Mouse (Mus musculus) lung, embryonic 16.5 days (tissue): ENCODE measurements around the gene Rundc1. TPM values are rescaled to one million over a fixed set of nuclear protein-coding genes. Genes with fewer than 3 reads are reported as not detected.
A peak's percentile ranks its signal among the peaks of the same experiment; 100 is the strongest.
"Not testable (repeated sequence)": the region's sequence is repeated elsewhere in the genome, so short reads cannot be mapped to it uniquely, and the experiment has no call there.

Source experiments
- ATAC-seq: fragments of 200-750 bp; cut with Nextera tagmentation; 2 replicates; pipeline ENCODE4 v1.8.0; 2017; ENCODE audit warnings: low read depth, mild to moderate bottlenecking, moderate library complexity
- H3K27ac ChIP-seq: fragments of 300-500 bp; sonication (generic); 2 replicates; pipeline ENCODE4 v1.5.1; 2014; ENCODE audit warnings: mild to moderate bottlenecking, control low read depth, low read length
- H3K27me3 ChIP-seq: fragments of 300-500 bp; sonication (generic); 2 replicates; pipeline ENCODE4 v1.6.1; 2014; ENCODE audit warnings: low read depth, low read length, mixed read lengths; ENCODE audit not compliant: control insufficient read depth, insufficient read depth
- H3K36me3 ChIP-seq: fragments of 300-500 bp; sonication (generic); 2 replicates; pipeline ENCODE4 v1.6.1; 2014; ENCODE audit warnings: low read length; ENCODE audit not compliant: control insufficient read depth, insufficient read depth
- H3K4me1 ChIP-seq: fragments of 300-500 bp; sonication (generic); replicated peaks from 2 replicates; pipeline ENCODE4 v1.6.1; 2014; ENCODE audit warnings: low read length, mixed read lengths; ENCODE audit not compliant: control insufficient read depth, insufficient read depth
- H3K4me2 ChIP-seq: fragments of 300-500 bp; sonication (generic); 2 replicates; pipeline ENCODE4 v1.6.1; 2014; ENCODE audit warnings: low read depth, low read length, control low read depth
- H3K4me3 ChIP-seq: fragments of 300-500 bp; sonication (generic); 2 replicates; pipeline ENCODE4 v1.5.1; 2014; ENCODE audit warnings: mild to moderate bottlenecking, low read length, control low read depth
- H3K9ac ChIP-seq: fragments of 300-500 bp; sonication (generic); 2 replicates; pipeline ENCODE4 v1.6.1; 2014; ENCODE audit warnings: low read length, control low read depth
- H3K9me3 ChIP-seq: fragments of 300-500 bp; sonication (generic); 2 replicates; pipeline ENCODE4 v1.6.1; 2016; ENCODE audit warnings: low read length; ENCODE audit not compliant: control insufficient read depth
- WGBS: fragments of 180-500 bp; shearing (Covaris S2); extraction: QIAGEN DNeasy Blood & Tissue Kit; methylation state at CpG from one replicate; pipeline ENCODE4 v1.1.7; 2014; 5-methylcytosine and 5-hydroxymethylcytosine counted together
- polyA plus RNA-seq: library from polyadenylated mRNA; unstranded; fragments of >200 nt; fragmentation: Nextera tagmentation; extraction: Ambion mirVana; gene quantifications from 2 replicates; pipeline ENCODE4 v1.2.1, GENCODE M21; 2015

The Rundc1 gene
- polyA plus RNA-seq, 1 experiment from 2014 or later = 19.9 TPM

GRCm38 (mm10) chr11:101460321-101460720, 35.4 kb downstream of the Rundc1 start:
- no peaks in the 10 kb centered on the region for H3K27me3 ChIP-seq
- H3K9me3 ChIP-seq = no peaks in the 10 kb centered on the region
- no peak overlapping the region for H3K27ac ChIP-seq
- H3K36me3 ChIP-seq = 0 out of 2 replicates have a peak, but pooled peaks cover 7% of the 10 kb centered on the region
- no peak overlapping the region for H3K9ac ChIP-seq
- no peak for ATAC-seq
- H3K4me1 ChIP-seq = peaks cover 16% of the 10 kb centered on the region; the same call in 1 of the 2 replicates
- H3K4me3 ChIP-seq = no peak overlapping the region
- no peak overlapping the region for H3K4me2 ChIP-seq
- 76% methylated on average over 15 of the region's 15 CpGs for WGBS

- 79% methylated on average over 14 of the region's 14 CpGs for WGBS
- no peak overlapping the region for H3K27ac ChIP-seq
- H3K4me1 ChIP-seq = peaks cover 23% of the 10 kb centered on the region
- no peak overlapping the region for H3K4me2 ChIP-seq
- H3K27me3 ChIP-seq = no peaks in the 10 kb centered on the region
- H3K9ac ChIP-seq = no peak overlapping the region
- no peak for ATAC-seq
- 0 out of 2 replicates have a peak, but pooled peaks cover 7% of the 10 kb centered on the region for H3K36me3 ChIP-seq
- H3K9me3 ChIP-seq = no peaks in the 10 kb centered on the region
- no peak overlapping the region for H3K4me3 ChIP-seq
These were observed 37.3 kb downstream of the Rundc1 start for GRCm38 (mm10) chr11:101462141-101462540.

DNA sequence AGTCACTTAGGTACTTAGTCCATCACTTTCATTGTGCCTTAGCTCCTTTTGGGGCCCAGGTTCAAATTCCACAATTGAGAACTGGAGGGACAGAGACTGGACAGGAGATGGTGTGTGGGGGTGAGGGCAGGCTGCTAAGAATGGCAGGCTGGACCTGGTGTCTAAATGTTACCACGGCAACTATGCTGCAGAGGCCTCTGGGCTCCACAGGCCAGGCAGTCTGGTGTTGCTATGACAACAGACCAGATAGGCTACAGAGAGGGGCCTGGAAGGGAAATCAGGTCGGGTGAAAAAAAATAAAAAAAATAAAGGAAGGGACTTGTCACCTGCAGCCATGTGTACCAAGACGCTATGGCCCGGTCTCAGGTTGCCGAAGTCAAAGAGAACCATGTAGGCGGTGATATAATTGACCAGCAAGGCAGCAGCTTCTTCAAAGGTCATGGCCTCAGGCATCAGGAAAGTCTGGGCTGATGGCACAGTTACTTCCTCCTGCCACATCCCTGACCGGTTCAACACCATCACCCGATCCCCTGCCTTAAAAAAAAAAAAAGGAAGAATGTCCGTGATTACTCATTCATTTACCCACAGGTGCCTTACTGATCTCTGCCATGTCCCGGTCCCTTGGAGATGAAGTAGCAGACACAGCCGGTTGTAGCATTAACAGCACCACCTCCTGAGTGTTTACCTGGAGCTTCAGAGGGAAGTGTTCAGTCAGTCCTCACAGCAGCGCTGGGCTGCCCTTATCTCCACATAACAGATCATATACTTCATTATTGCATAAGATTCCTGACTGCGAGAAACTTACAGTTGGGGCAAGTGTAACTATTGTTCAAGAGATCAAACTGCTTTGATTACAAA, 37.9 kb downstream of the Rundc1 start:
- no peak overlapping the region for H3K4me2 ChIP-seq
- peaks cover 26% of the 10 kb centered on the region for H3K4me1 ChIP-seq
- H3K9me3 ChIP-seq = no peaks in the 10 kb centered on the region

DNA sequence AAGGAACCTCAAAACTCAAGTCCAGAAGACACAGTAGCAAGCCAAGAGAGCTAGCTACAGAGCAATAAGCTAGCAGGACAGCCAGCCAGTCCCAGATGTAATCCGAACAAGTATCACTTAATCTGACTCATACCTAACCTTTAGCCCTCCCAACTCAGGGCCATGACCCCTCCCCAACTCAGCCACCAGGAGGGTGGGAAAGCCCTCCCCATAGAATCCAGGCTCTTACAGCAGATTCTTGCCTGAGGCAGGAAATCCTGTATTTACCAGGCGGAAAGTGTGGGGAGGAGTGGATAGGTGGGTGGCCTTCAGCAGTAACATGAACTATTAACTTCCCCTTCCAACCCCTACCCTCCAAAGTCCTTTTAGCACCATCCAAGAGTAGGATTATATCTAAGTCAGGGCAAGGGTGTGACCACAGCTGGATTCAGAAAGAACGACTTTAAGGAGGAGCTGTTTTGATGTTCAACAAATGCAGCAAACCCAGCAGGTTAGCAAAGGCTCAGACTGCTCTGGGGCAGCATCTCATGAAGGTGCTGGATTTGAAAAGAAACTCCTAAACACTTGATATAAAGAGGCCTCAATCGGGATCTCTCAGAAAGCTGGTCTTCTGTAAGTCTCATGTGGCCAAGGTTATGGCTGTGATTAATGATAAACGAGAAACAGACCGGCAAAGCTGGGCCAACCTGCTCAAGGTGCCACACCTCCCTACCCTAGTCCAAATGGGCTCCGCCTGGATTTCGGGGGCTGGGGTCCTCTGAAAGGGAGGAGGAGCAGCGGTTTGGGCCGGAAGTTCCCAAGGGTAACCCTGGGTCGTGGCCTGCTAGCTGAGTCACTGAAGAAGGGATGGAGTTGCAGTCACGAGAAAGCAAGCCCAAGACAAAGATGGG, 39.6 kb downstream of the Rundc1 start, which contains the start of gene Rnd2:
Gene Rnd2 (plus strand): TSS at position 789 of the 890 bp plus-strand sequence.
- Histone ChIP-seq H3K4me1 (peaks cover 32% of the 10 kb centered on the region), H3K4me2 (peak within 1 kb of the TSS; percentile 95), H3K27ac (peak within 1 kb of the TSS; percentile 89), H3K36me3 (0 out of 2 replicates have a peak, but pooled peaks cover 4% of the 10 kb centered on the region), H3K9ac (peak within 1 kb of the TSS; percentile 84), H3K4me3 (peak within 1 kb of the TSS; percentile 81), H3K9me3 (no peaks in the 10 kb centered on the region), H3K27me3 (no peaks in the 10 kb centered on the region; the same call in 1 of the 2 replicates)
- peak; percentile 3; the same call in 1 of the 2 replicates for ATAC-seq
- 12% methylated on average over 12 of the region's 12 CpGs for WGBS

More for the DNA sequence above, 37.9 kb downstream of the Rundc1 start:
- no peak overlapping the region for H3K27ac ChIP-seq
- 25% methylated on average over 13 of the region's 13 CpGs for WGBS
- 0 out of 2 replicates have a peak, but pooled peaks cover 7% of the 10 kb centered on the region for H3K36me3 ChIP-seq
- H3K4me3 ChIP-seq = no peak overlapping the region
- H3K27me3 ChIP-seq = no peaks in the 10 kb centered on the region
- no peak overlapping the region for H3K9ac ChIP-seq
- no peak for ATAC-seq

DNA sequence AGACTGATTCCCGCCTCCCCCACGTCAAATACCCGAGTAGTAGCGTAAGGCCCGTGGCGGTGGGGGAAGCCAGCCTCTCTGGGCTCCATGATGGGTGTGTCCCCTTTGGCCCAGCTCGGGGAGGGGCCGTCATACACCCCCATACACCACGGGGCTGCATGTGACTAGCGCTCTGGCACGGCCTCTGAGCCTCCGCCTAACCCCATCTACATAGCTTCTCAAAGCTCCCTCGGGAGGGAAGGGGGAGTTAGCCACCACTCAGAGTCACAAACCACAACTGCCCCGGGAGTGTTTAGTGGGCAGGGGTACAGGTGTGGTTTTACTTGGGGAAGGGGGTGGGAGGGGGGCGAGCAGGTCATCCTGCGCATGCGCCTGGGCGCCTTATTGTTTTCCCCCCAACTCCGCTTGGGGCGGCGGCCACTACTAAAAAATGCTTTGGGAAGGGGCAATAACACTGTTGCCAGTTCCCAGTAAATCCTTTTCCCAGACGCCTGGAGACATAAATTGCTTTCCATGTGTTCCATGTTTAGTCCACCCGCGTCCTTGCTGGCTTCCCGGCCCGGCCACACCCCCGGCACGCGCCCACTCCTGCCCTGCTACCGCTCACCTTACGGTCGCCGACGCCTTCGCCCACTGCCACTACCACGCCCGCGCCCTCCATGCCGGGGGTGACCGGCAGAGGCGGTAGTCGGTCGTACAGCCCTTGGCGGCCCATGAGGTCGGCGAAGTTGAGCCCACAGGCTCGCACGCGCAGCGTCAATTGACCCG, 40.4 kb downstream of the Rundc1 start:
- 0 out of 2 replicates have a peak, but pooled peaks cover under 1% of the 10 kb centered on the region for H3K36me3 ChIP-seq
- peak overlapping the region; percentile 95 for H3K4me2 ChIP-seq
- H3K9ac ChIP-seq = peak overlapping the region; percentile 84
- peak overlapping the region; percentile 89 for H3K27ac ChIP-seq
- under 1% methylated on average over 51 of the region's 51 CpGs for WGBS
- H3K4me1 ChIP-seq = peaks cover 32% of the 10 kb centered on the region
- peak; percentile 36 for ATAC-seq
- no peaks in the 10 kb centered on the region; the same call in 1 of the 2 replicates for H3K27me3 ChIP-seq
- H3K4me3 ChIP-seq = peak overlapping the region; percentile 81
- no peaks in the 10 kb centered on the region for H3K9me3 ChIP-seq

GRCm38 (mm10) chr11:101465869-101466551, 41.1 kb downstream of the Rundc1 start, which contains the start of gene Vat1:
Gene Vat1, minus strand, starts transcription at chr11:101466230.
- peak; percentile 75 for ATAC-seq
- Histone ChIP-seq H3K27me3 (no peaks in the 10 kb centered on the region; the same call in 1 of the 2 replicates), H3K36me3 (no peaks in the 10 kb centered on the region), H3K4me3 (peak within 1 kb of the TSS; percentile 81), H3K9me3 (no peaks in the 10 kb centered on the region), H3K9ac (peak within 1 kb of the TSS; percentile 84), H3K27ac (peak within 1 kb of the TSS; percentile 89), H3K4me2 (peak within 1 kb of the TSS; percentile 95), H3K4me1 (peaks cover 32% of the 10 kb centered on the region)
- 2% methylated on average over 54 of the region's 60 CpGs for WGBS

GRCm38 (mm10) chr11:101466552-101466950, 41.7 kb downstream of the Rundc1 start:
- ATAC-seq, H3K27ac ChIP-seq, H3K9ac ChIP-seq, H3K9me3 ChIP-seq, H3K36me3 ChIP-seq, H3K27me3 ChIP-seq: not testable (repeated sequence)
- H3K4me3 ChIP-seq = peak overlapping the region; percentile 81
- peaks cover 32% of the 10 kb centered on the region for H3K4me1 ChIP-seq
- peak overlapping the region; percentile 95 for H3K4me2 ChIP-seq
- WGBS = 52% methylated on average over 5 of the region's 5 CpGs
